Mouse (Mus musculus): ENCODE data around the gene Anp32e. TPM values are rescaled to one million over a fixed set of nuclear protein-coding genes. Genes with fewer than 3 reads are reported as not detected.

Anp32e gene
- total RNA-seq, 2 experiments from 2014 or later, result 91.6 to 99.3 TPM

GRCm38 (mm10) chr3:95996451-95997073, 67.5 kb downstream of the Anp32e start:
- no peak for DNase-seq

Other genes with a start within 250 kb of the Anp32e start
- 10 to 100 TPM in 1 of 2 experiments, 1 to 10 TPM in 1; 6.5 to 11.1 TPM for gene Adamtsl4, start 241.3 kb upstream of the Anp32e start, total RNA-seq (2021)
- gene Ecm1, start 189.7 kb upstream of the Anp32e start, total RNA-seq (2021), result 100 to 1,000 TPM; 428 to 676 TPM
- gene Tars2, start 169.0 kb upstream of the Anp32e start, total RNA-seq (2021), result 10 to 100 TPM; 49.3 to 54.1 TPM
- gene Rprd2, start 110.4 kb upstream of the Anp32e start, total RNA-seq (2021), result 10 to 100 TPM; 50.9 to 56.0 TPM
- gene Prpf3, start 73.4 kb upstream of the Anp32e start, total RNA-seq (2021), result 10 to 100 TPM; 27.4 to 39.2 TPM
- 100 to 1,000 TPM; 272 to 276 TPM for gene Mrps21, start 57.7 kb upstream of the Anp32e start, total RNA-seq (2021)
- gene Ciart, start 47.0 kb upstream of the Anp32e start, total RNA-seq (2021), result 1 to 10 TPM; 2.2 to 3.2 TPM
- 10 to 100 TPM in 1 of 2 experiments, 1 to 10 TPM in 1; 8.4 to 11.3 TPM for gene BC028528, start 37.2 kb upstream of the Anp32e start, total RNA-seq (2021)
- 100 to 1,000 TPM; 108 to 138 TPM for gene Aph1a, start 35.3 kb upstream of the Anp32e start, total RNA-seq (2021)
- gene Car14, start 24.6 kb upstream of the Anp32e start, total RNA-seq (2021), result 1 to 10 TPM; 1.3 to 1.6 TPM
- 10 to 100 TPM; 18.5 to 29.8 TPM for gene Plekho1, start 66.8 kb downstream of the Anp32e start, total RNA-seq (2021)
- 10 to 100 TPM; 30.6 to 34.7 TPM for gene Vps45, start 129.2 kb downstream of the Anp32e start, total RNA-seq (2021)
- gene Otud7b, start 175.3 kb downstream of the Anp32e start, total RNA-seq (2021), result 10 to 100 TPM; 34.5 to 39.3 TPM
- gene Mtmr11, start 232.8 kb downstream of the Anp32e start, total RNA-seq (2021), result 10 to 100 TPM; 15.6 to 31.5 TPM
- gene Sf3b4, start 243.1 kb downstream of the Anp32e start, total RNA-seq (2021), result 10 to 100 TPM; 53.6 to 57.9 TPM